Mouse (Mus musculus) megakaryocyte, embryonic 14.5 days (primary cell): ENCODE measurements at regions not wholly inside any gene's neighbourhood (a gene's known extent, or its start where the extent isn't known, plus 50 kb on each side); places are given as distances from the start of the nearest gene placed in this dataset.

Source experiments
- FLI1 ChIP-seq: IDR thresholded peaks from 2 replicates; pipeline ENCODE4 v1.6.1; 2012; ENCODE audit warnings: low read length, inconsistent platforms, mixed read lengths
- GATA1 ChIP-seq: IDR thresholded peaks from 3 replicates; pipeline ENCODE4 v1.6.1; 2012; ENCODE audit warnings: mixed read lengths, low read length, inconsistent platforms, borderline replicate concordance

GRCm38 (mm10) chr5:15850126-15850801, 84.2 kb upstream of the Cacna2d1 start:
- TF ChIP-seq GATA1 (no peak), FLI1 (no peak)
